Mouse (Mus musculus) heart, postnatal 0 days (tissue): Measurements from ENCODE around the gene Malrd1. TPM values are rescaled to one million over a fixed set of nuclear protein-coding genes. Genes with fewer than 3 reads are reported as not detected.

Experiments used
- ATAC-seq: fragments of 200-750 bp; cut with Nextera tagmentation; 2 replicates; pipeline ENCODE4 v1.8.0; 2017; ENCODE audit warnings: low read depth, moderate number of reproducible peaks, moderate library complexity; ENCODE audit not compliant: insufficient read depth
- DNase-seq: peaks from one replicate; pipeline ENCODE4 v3.0.0-alpha.2; 2016; ENCODE audit warnings: low spot score
- H3K27ac ChIP-seq: fragments of 300-500 bp; sonication (generic); 2 replicates; pipeline ENCODE4 v1.5.1; 2014; ENCODE audit warnings: low read depth, mild to moderate bottlenecking
- H3K27me3 ChIP-seq: fragments of 300-500 bp; sonication (generic); 2 replicates; pipeline ENCODE4 v1.6.1; 2014; ENCODE audit warnings: low read length, mixed read lengths; ENCODE audit not compliant: control insufficient read depth, insufficient read depth
- H3K36me3 ChIP-seq: fragments of 300-500 bp; sonication (generic); replicated peaks from 2 replicates; pipeline ENCODE4 v1.6.1; 2014; ENCODE audit warnings: low read length, mixed read lengths; ENCODE audit not compliant: control insufficient read depth, insufficient read depth
- H3K4me1 ChIP-seq: fragments of 300-500 bp; sonication (generic); 2 replicates; pipeline ENCODE4 v1.6.1; 2014; ENCODE audit warnings: antibody characterized with exemption; ENCODE audit not compliant: control insufficient read depth, insufficient read depth
- H3K4me2 ChIP-seq: fragments of 300-500 bp; sonication (generic); 2 replicates; pipeline ENCODE4 v1.6.1; 2014; ENCODE audit warnings: low read depth, mild to moderate bottlenecking, low read length, moderate library complexity
- H3K4me3 ChIP-seq: fragments of 300-500 bp; sonication (generic); 2 replicates; pipeline ENCODE4 v1.5.1; 2014; ENCODE audit warnings: low read depth, low read length
- H3K9ac ChIP-seq: fragments of 300-500 bp; sonication (generic); replicated peaks from 2 replicates; pipeline ENCODE4 v1.6.1; 2014; ENCODE audit warnings: low read depth, low read length, mixed read lengths
- H3K9me3 ChIP-seq: fragments of 300-500 bp; sonication (generic); replicated peaks from 2 replicates; pipeline ENCODE4 v1.6.1; 2016; ENCODE audit warnings: low read length; ENCODE audit not compliant: control insufficient read depth
- CTCF ChIP-seq: IDR thresholded peaks from 2 replicates; pipeline ENCODE4 v1.5.1; 2016; ENCODE audit warnings: antibody characterized with exemption, control low read depth, low read depth
- EP300 ChIP-seq: IDR thresholded peaks from 2 replicates; pipeline ENCODE4 v1.6.1; 2016; ENCODE audit warnings: antibody characterized with exemption, low read depth
- WGBS: fragments of 180-500 bp; shearing (Covaris S2); extraction: QIAGEN DNeasy Blood & Tissue Kit; methylation state at CpG from one replicate; pipeline ENCODE4 v1.1.7; 2014; 5-methylcytosine and 5-hydroxymethylcytosine counted together
- polyA plus RNA-seq: library from polyadenylated mRNA; unstranded; fragments of >200 nt; fragmentation: Nextera tagmentation; extraction: Ambion mirVana; gene quantifications from 2 replicates; pipeline ENCODE4 v1.2.1, GENCODE M21; 2015
- total RNA-seq: library from RNA; depleted of rRNA; stranded (reverse); fragments of >200 nt; gene quantifications from 2 replicates; pipeline ENCODE4 v1.2.3, GENCODE M21; 2014; ENCODE audit warnings: low replicate concordance

Gene Malrd1
- total and polyA plus RNA-seq, 2 experiments from 2014 or later = not detected

- TF ChIP-seq CTCF = no peak
- no peak for TF ChIP-seq EP300
- DNase-seq = no peak
- no peak overlapping the region for H3K4me3 ChIP-seq
- H3K27ac ChIP-seq = no peak overlapping the region
- H3K9ac ChIP-seq = no peak overlapping the region
- 48% methylated on average over 3 of the region's 3 CpGs for WGBS
- no peak for ATAC-seq
- no peak overlapping the region for H3K4me2 ChIP-seq
- H3K9me3 ChIP-seq = no peaks in the 10 kb centered on the region
- no peaks in the 10 kb centered on the region for H3K36me3 ChIP-seq
- H3K27me3 ChIP-seq = no peaks in the 10 kb centered on the region
- no peaks in the 10 kb centered on the region for H3K4me1 ChIP-seq
Measured at GRCm38 (mm10) chr2:16248861-16249260, 722.6 kb downstream of the Malrd1 start.

DNA sequence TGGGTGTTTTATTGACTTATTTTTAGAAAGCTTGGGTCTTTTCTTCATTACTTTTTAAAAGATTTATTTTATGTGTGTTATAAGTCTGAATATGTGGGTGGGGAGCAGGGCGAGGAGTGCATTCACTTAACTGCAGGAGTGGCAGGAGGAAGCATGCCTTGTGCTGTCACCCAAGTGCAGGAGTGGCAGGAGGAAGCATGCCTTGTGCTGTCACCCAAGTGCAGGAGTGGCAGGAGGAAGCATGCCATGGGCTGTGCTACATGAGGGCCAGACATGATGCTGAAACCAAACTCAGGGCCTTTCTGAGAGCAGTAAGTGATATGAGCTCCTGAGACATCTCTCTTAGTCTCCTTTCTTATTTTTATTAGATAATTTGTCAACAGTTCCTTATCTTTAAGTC is 726.0 kb downstream of the Malrd1 start:
- DNase-seq (no peak), ATAC-seq (no peak)
- Histone ChIP-seq H3K27ac (no peak overlapping the region), H3K4me2 (no peak overlapping the region), H3K36me3 (no peaks in the 10 kb centered on the region), H3K9me3 (no peaks in the 10 kb centered on the region), H3K4me1 (no peaks in the 10 kb centered on the region), H3K4me3 (no peak overlapping the region), H3K9ac (no peak overlapping the region), H3K27me3 (no peaks in the 10 kb centered on the region)
- 56% methylated on average over 1 of the region's 1 CpGs for WGBS
- TF ChIP-seq CTCF (no peak), EP300 (no peak)
